Mouse (Mus musculus): ENCODE results near the gene Rasa3. TPM values are rescaled to one million over a fixed set of nuclear protein-coding genes. Genes with fewer than 3 reads are reported as not detected.

Gene Rasa3
- total RNA-seq, 2 experiments from 2014 or later = 54.4 to 55.5 TPM

- ATAC-seq (replicated peaks; ENCODE audit: poor library complexity, severe bottlenecking) = no peak
Observed at GRCm38 (mm10) chr8:13584652-13585051, 92.8 kb downstream of the Rasa3 start.

GRCm38 (mm10) chr8:13577869-13578268 is 99.5 kb downstream of the Rasa3 start:
- no peak for ATAC-seq (replicated peaks; ENCODE audit: poor library complexity, severe bottlenecking)

GRCm38 (mm10) chr8:13571999-13572398 is 105.4 kb downstream of the Rasa3 start:
- no peak for ATAC-seq (replicated peaks; ENCODE audit: poor library complexity, severe bottlenecking)

- ATAC-seq (replicated peaks; ENCODE audit: poor library complexity, severe bottlenecking) = peak; percentile 80
Observed at GRCm38 (mm10) chr8:13562118-13562517, 115.3 kb downstream of the Rasa3 start, which contains the start of gene 1700029H14Rik. Gene 1700029H14Rik, minus strand, starts transcription at chr8:13562461.

- ATAC-seq (replicated peaks; ENCODE audit: poor library complexity, severe bottlenecking) = no peak
Observed at GRCm38 (mm10) chr8:13557526-13557925, 119.9 kb downstream of the Rasa3 start.

- no peak for ATAC-seq (replicated peaks; ENCODE audit: poor library complexity, severe bottlenecking)
Observed at GRCm38 (mm10) chr8:13551574-13551830, 125.9 kb downstream of the Rasa3 start.

- peak; percentile 94 for ATAC-seq (replicated peaks; ENCODE audit: poor library complexity, severe bottlenecking)
Observed at GRCm38 (mm10) chr8:13550718-13551573, 126.5 kb downstream of the Rasa3 start.

GRCm38 (mm10) chr8:13548831-13549230 is 128.6 kb downstream of the Rasa3 start:
- no peak for ATAC-seq (replicated peaks; ENCODE audit: poor library complexity, severe bottlenecking)

- no peak for ATAC-seq (replicated peaks; ENCODE audit: poor library complexity, severe bottlenecking)
Observed at GRCm38 (mm10) chr8:13548235-13548634, 129.2 kb downstream of the Rasa3 start.

GRCm38 (mm10) chr8:13546421-13546820 is 131.0 kb downstream of the Rasa3 start:
- no peak for ATAC-seq (replicated peaks; ENCODE audit: poor library complexity, severe bottlenecking)

- no peak for ATAC-seq (replicated peaks; ENCODE audit: poor library complexity, severe bottlenecking)
Observed at GRCm38 (mm10) chr8:13541526-13541925, 135.9 kb downstream of the Rasa3 start.

- no peak for ATAC-seq (replicated peaks; ENCODE audit: poor library complexity, severe bottlenecking)
Observed at GRCm38 (mm10) chr8:13540122-13540521, 137.3 kb downstream of the Rasa3 start.

- ATAC-seq (replicated peaks; ENCODE audit: poor library complexity, severe bottlenecking) = no peak
Observed at GRCm38 (mm10) chr8:13538821-13539220, 138.6 kb downstream of the Rasa3 start.

- no peak for ATAC-seq (replicated peaks; ENCODE audit: poor library complexity, severe bottlenecking)
Observed at GRCm38 (mm10) chr8:13537102-13537501, 140.3 kb downstream of the Rasa3 start.

GRCm38 (mm10) chr8:13533123-13533522 is 144.3 kb downstream of the Rasa3 start:
- no peak for ATAC-seq (replicated peaks; ENCODE audit: poor library complexity, severe bottlenecking)

GRCm38 (mm10) chr8:13531602-13532171 is 145.7 kb downstream of the Rasa3 start:
- ATAC-seq (replicated peaks; ENCODE audit: poor library complexity, severe bottlenecking) = no peak

GRCm38 (mm10) chr8:13530941-13531340 is 146.5 kb downstream of the Rasa3 start:
- ATAC-seq (replicated peaks; ENCODE audit: poor library complexity, severe bottlenecking) = peak; percentile 96

- no peak for ATAC-seq (replicated peaks; ENCODE audit: poor library complexity, severe bottlenecking)
Observed at GRCm38 (mm10) chr8:13530401-13530800, 147.0 kb downstream of the Rasa3 start.

- ATAC-seq (replicated peaks; ENCODE audit: poor library complexity, severe bottlenecking) = no peak
Observed at GRCm38 (mm10) chr8:13529891-13530316, 147.5 kb downstream of the Rasa3 start.

- ATAC-seq (replicated peaks; ENCODE audit: poor library complexity, severe bottlenecking) = no peak
Observed at GRCm38 (mm10) chr8:13529011-13529840, 148.2 kb downstream of the Rasa3 start.

- no peak for ATAC-seq (replicated peaks; ENCODE audit: poor library complexity, severe bottlenecking)
Observed at GRCm38 (mm10) chr8:13521392-13521791, 156.0 kb downstream of the Rasa3 start.

All from granulocyte monocyte progenitor cell, adult 5-6 weeks (primary cell).